Mouse (Mus musculus): ENCODE results near the gene Prdm10.

- no peak for TF ChIP-seq POLR2A (IDR thresholded peaks at IDR 0.05; ENCODE audit: borderline replicate concordance, extremely low read depth, low read depth, low read length)
- no peak for TF ChIP-seq CTCF (IDR thresholded peaks at IDR 0.05; ENCODE audit: insufficient read depth, low read length)
These were observed 73.2 kb downstream of the Prdm10 start for GRCm38 (mm10) chr9:31353518-31353917.
